Comparison of ENCODE assay signal across 17 mouse cellular contexts in genomic region chr12:67804297-67804696, GRCm38 (mm10).
A peak's percentile ranks its signal among the peaks of the same experiment; 100 is the strongest.
DNase-seq lines count a peak whose midpoint lies in the region; ATAC-seq lines count a peak whose summit lies in the region.
"Had no signal": no experiment of that assay in that cellular context is flagged by ENCODE, and none has a peak within 500 bp of the region (broad histone marks: within the 10 kb centered on the region; RNA-seq: fewer than 3 reads in every experiment).

No protein-coding gene starts in this region.

- H3K4me2 ChIP-seq in heart, embryonic 12.5 days = no peak overlapping the region
- H3K4me2 ChIP-seq: embryonic facial prominence, embryonic 15.5 days; liver, embryonic 13.5 days had no signal

- H3K9ac ChIP-seq in heart, embryonic 12.5 days = no peak overlapping the region
- H3K9ac ChIP-seq: embryonic facial prominence, embryonic 15.5 days; liver, embryonic 13.5 days had no signal

- ATAC-seq in heart, embryonic 12.5 days (ENCODE audit: insufficient number of reproducible peaks, low FRiP score) = no peak
- ATAC-seq in erythroid progenitor cell, adult 5-6 weeks (replicated peaks; ENCODE audit: low FRiP score, poor library complexity, severe bottlenecking) = no peak
- no peak for ATAC-seq in megakaryocyte-erythroid progenitor cell, adult 5-6 weeks (replicated peaks; ENCODE audit: low FRiP score, low TSS enrichment, poor library complexity, severe bottlenecking)

- H3K4me3 ChIP-seq in heart, embryonic 12.5 days = no peak overlapping the region
- H3K4me3 ChIP-seq: embryonic facial prominence, embryonic 15.5 days; limb, embryonic 10.5 days; liver, embryonic 13.5 days; midbrain, embryonic 10.5 days; myocyte had no signal

- H3K36me3 ChIP-seq in heart, embryonic 12.5 days = no peaks in the 10 kb centered on the region
- H3K36me3 ChIP-seq: embryonic facial prominence, embryonic 15.5 days; limb, embryonic 10.5 days; liver, embryonic 13.5 days; midbrain, embryonic 10.5 days had no signal

- no peaks in the 10 kb centered on the region for H3K4me1 ChIP-seq in heart, embryonic 12.5 days (replicated peaks)
- H3K4me1 ChIP-seq: embryonic facial prominence, embryonic 15.5 days; limb, embryonic 10.5 days; liver, embryonic 13.5 days; midbrain, embryonic 10.5 days had no signal

- H3K27me3 ChIP-seq in heart, embryonic 12.5 days (replicated peaks) = no peaks in the 10 kb centered on the region
- H3K27me3 ChIP-seq: embryonic facial prominence, embryonic 15.5 days; liver, embryonic 13.5 days had no signal

- 73% methylated on average over 6 of the region's 6 CpGs for WGBS in heart, embryonic 12.5 days

- no peak overlapping the region for H3K27ac ChIP-seq in heart, embryonic 12.5 days (ENCODE audit: poor library complexity, severe bottlenecking)
- H3K27ac ChIP-seq: embryonic facial prominence, embryonic 15.5 days; limb, embryonic 10.5 days; liver, embryonic 13.5 days; midbrain, embryonic 10.5 days had no signal

- no peaks in the 10 kb centered on the region for H3K9me3 ChIP-seq in heart, embryonic 12.5 days (replicated peaks)
- H3K9me3 ChIP-seq: embryonic facial prominence, embryonic 15.5 days; limb, embryonic 10.5 days; liver, embryonic 13.5 days; midbrain, embryonic 10.5 days had no signal

- intact Hi-C loops in heart, postnatal 36 days (cut with DNase I) = no loop called here

- peak; percentile 7 to 11 for DNase-seq in heart, postnatal 36 days
- peak; percentile 27 for DNase-seq in right cerebral cortex, postnatal 4 days
- no peak for DNase-seq in right cerebral cortex, adult 2 months (ENCODE audit: low spot score in 2 of 2)
- DNase-seq in cerebellum, adult 9-11 months = peak; percentile 80
- DNase-seq: adrenal gland, postnatal 36 days; kidney, adult 9 months; liver, embryonic 13.5 days; lung, postnatal 14 days; right cerebral cortex, postnatal 25 days; thymus, postnatal 25 days had no signal

Comparison
In these comparisons a context has a peak if more than half of its experiments do, and no peak if none do; other contexts are left out.
1. DNase-seq: peak in heart, postnatal 36 days (2 of 2), right cerebral cortex, postnatal 4 days (single experiment) and cerebellum, adult 9-11 months (single experiment); none in right cerebral cortex, adult 2 months (0 of 2).